Mouse (Mus musculus) megakaryocyte, adult 5-6 weeks (primary cell): ENCODE data around the gene Sohlh1. TPM values are rescaled to one million over a fixed set of nuclear protein-coding genes. Genes with fewer than 3 reads are reported as not detected.
A peak's percentile ranks its signal among the peaks of the same experiment; 100 is the strongest.

ENCODE experiments used
- ATAC-seq: 2 replicates; pipeline ENCODE4 v1.8.0; 2016; ENCODE audit warnings: mild to moderate bottlenecking, inconsistent platforms; ENCODE audit not compliant: poor library complexity, severe bottlenecking
- total RNA-seq, 2 experiments: library from RNA; stranded (forward) in 1 of 2; stranded (reverse) in 1 of 2; fragments of 153-499, 151-499 nt in 1 of 2; fragments of 221-1000, 200-1000 nt in 1 of 2; gene quantifications; 2 replicates each; pipeline versions ENCODE4 v1.2.3 to v1.2.4; 2015 to 2017

Sohlh1 gene
- total RNA-seq (2015), result not detected in 2 replicates
- total RNA-seq (2017), result not detected in 2 replicates

DNA sequence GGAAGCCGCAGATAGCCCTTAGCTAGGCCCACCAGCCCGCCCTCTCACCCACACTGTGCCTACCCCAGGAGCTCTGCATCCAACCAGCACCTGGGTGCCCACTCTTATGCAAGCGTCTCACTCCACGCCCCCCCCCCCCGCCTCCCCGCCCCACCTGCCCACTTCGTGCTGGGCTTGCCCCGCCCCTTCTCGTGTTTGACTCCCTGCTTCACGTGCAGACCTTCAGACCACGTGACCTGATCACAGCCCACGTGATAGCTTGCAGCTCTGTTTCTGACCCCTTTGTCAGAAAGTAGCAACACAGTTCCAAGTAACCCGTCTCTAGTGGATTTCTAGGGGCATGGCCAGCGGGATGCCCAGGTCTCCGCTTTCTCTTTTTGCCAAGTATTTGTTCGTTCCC is at the start of gene Sohlh1:
TSS of gene Sohlh1 (minus strand) at position 23 of the 400 bp plus-strand sequence.
- no peak for ATAC-seq

DNA sequence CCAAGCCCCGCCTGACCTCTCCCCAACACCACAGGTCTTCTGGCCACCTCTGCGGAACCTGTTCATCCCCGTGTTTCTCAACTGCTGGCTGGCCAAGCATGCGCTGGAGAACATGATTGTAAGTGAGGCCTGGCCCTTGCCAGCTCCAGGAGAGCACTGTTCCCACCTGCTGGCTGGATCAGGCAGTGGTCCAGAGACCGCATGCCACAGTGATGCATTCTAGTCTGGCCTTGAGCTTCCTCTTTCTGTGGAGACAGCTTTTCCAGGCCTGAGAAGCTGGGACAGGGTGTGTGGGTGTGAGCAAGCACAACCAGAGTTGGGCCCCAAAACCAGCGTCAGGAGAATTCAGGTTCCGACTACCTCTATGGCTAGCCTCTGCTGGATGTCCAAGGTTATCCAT is 45.4 kb upstream of the Sohlh1 start:
- no peak for ATAC-seq

DNA sequence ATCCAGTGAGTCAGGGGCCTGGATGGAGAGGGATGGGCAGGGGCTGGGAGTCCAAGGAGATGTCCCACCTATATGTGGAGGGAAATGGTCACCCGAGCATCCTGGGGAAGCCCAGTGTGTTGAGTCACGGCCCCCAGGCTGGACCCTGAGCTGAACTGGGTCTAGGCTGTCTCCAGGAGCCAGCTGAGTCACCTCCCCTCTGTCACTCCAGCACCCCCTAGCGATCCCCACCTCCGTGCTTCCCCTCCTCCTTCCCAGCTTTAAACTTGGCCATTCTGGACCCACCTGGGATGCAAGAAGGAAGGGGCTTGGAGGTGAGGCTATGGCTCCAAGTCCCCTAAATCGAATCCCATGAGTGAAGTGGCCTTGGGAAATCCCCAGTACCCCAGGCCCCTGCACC is 41.1 kb upstream of the Sohlh1 start:
- no peak for ATAC-seq

GRCm38 (mm10) chr2:25887226-25887625 is 40.2 kb upstream of the Sohlh1 start:
- no peak for ATAC-seq

DNA sequence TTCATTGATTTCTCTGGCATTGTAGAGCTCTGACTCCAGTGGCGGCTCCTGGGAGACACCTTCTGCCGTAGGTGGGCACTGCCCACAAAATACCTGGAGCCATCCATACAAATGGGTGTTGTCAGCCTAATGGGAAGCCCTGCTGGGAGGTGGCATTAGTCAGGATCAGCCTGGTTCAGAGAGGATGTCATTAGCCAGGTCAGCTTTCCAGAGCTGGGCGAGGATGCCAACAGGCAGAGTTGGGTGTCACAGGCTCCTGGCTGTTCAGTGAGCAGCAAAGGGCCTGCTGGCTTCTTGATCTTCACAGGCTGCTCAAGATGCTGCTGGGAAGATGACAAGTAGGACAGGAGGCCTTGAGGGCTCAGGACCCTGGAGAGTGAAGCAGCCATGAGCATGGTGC is 37.7 kb upstream of the Sohlh1 start:
- ATAC-seq, result no peak

- ATAC-seq, result no peak
Observed at GRCm38 (mm10) chr2:25882276-25882675, 35.2 kb upstream of the Sohlh1 start.

GRCm38 (mm10) chr2:25879061-25879460 is 32.0 kb upstream of the Sohlh1 start:
- no peak for ATAC-seq

DNA sequence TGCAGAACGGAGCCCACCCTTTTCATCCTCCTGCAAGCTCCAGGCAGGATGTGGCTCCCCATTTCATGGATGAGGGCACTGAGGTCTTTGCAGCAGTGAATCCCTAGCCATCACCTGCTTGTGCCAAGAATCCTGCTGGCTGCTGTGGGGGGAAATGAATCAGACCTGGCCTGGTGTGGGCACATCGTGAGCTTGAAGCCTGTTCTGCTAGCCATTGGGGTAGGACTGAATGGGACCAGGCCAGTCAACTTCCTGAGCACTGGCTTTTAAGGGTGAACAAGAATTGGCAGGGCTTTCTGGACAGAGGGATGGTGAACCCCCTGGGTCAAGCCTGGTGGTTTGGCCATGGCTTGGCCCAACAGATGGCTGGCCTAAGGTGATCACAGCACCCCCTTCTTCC is 31.5 kb upstream of the Sohlh1 start:
- no peak for ATAC-seq

DNA sequence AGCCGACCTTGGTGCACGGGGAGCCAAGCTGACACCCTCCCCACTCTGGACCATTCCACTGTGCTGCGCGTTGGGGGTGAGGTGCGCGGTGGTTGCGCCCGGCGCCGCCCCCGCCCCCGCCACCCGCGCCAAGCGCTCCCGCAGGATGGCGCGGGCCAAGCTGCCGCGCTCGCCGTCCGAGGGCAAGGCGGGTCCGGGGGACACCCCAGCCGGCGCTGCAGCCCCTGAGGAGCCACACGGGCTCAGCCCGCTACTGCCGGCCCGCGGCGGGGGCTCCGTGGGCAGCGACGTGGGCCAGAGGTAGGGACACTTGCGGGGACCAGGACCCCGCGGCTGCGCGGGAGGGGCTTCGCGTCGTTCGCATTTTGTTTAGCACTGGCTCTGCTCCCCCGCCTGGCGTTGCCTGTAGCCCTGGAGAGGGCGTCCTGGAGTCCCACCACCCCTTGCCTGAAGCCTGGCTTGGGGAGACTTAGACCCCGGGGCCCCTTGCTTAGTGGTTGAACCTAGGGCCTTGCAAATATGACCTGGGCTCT is 30.8 kb upstream of the Sohlh1 start:
- no peak for ATAC-seq

- ATAC-seq, result no peak
Observed at GRCm38 (mm10) chr2:25877250-25877735, 30.2 kb upstream of the Sohlh1 start.

DNA sequence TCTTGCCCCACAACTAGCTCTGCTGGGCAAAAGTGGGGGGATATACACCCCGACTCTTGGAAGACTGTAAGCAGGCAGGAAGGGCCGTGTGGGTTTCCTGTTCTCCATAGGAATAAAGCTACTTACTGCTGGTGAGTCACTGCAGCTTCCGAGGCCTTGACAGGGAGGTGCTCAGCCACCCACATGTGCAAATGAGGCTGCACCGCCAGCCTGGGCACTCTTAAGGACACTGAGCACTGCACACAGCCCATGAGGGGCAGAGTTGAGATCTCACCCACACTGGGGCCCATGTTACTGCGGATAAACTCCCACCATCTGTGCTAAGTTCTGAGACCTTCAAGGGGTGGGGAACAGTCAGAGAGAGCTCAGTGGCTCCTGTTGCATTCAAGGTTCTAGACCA is 19.6 kb upstream of the Sohlh1 start:
- no peak for ATAC-seq

GRCm38 (mm10) chr2:25865412-25865811 is 18.4 kb upstream of the Sohlh1 start:
- no peak for ATAC-seq

GRCm38 (mm10) chr2:25864230-25864629 is 17.2 kb upstream of the Sohlh1 start:
- ATAC-seq, result no peak

DNA sequence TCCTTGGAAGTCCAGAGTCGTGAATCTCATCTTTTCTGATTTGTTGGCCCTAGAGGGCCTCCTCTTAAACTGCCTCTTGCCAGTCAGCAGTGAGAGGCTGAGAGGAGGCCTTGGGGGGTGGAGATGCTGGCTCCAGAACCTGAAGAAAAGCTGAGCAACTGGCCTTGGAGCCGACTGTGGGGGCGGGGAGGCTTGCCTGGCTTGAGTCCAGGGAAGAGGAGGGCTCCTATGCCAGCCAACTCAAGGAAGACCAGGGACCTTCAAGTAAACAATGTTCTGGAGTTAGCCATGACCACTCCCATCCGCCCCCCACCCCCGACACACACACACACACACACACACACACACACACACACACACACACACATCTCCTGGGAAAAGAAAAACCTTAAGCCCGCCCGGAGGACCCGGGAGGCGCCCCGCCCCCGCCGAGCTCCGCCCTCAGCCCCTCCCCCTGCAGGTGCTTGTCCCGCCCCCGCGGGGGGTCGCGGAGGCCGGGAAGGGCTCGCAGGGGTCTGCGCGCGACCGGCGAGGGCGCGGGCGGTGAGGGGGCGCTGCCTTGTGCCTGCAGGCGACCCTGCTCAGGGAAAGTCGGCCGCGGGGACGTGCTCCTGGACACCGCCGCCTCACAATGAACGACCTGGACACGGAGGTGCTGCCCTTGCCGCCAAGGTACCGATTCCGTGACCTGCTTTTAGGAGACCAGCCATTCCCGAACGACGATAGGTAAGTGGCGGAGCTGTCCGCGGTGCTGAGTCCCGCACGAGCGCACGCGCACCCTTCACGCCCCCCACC is 16.5 kb upstream of the Sohlh1 start, which contains the start of gene Kcnt1:
TSS of gene Kcnt1 (plus strand) at position 398 of the 795 bp plus-strand sequence.
- no peak for ATAC-seq

DNA sequence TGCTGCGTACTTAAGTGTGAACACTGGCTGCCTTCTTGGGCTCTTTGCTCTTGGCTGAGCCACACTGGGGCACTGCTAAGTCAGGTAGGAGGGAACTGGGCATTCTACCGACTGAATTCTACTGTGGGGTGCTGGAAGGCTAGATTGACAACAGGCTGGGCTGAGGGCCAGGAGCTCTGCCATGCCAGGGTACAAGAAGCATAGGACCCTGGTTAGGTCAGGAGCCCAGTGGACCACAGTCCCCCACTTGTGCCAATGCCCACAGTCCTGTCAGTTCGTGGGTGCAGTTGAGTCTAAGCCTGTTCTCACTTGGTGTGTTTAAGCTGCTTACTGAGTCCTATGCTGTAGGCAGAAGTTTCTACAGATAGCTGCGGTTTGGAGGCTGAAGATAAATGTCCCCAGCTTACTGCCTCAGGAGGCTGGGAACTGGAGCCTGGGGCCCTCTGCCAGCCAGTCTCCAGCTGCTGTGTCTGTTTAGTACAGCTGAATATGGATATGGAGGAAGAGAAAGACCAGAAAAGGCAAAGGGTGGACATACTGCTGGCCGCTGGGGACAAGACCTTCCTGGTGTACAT is 15.7 kb upstream of the Sohlh1 start:
- ATAC-seq, result no peak

- ATAC-seq, result no peak
Observed at GRCm38 (mm10) chr2:25862038-25862437, 15.0 kb upstream of the Sohlh1 start.

DNA sequence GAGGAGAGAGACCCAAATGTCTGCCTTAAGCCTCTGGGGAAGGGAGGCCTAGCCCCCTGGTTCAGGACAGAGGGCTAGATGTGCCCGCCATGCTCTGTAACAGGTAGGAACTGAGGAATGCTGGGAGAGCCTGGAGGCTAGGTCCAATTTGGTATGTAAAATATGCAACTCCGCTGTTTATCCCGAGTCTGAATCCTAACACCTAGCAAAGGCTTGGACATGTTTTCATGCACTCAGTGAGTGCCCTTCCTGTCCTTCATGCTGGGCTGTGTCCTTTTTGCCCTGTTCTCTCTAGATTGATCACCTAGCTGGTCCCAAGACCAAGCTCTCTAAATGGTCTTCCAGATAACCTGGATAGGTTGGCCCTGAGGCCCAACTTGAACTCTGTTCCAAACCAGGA is 12.8 kb upstream of the Sohlh1 start:
- ATAC-seq, result no peak

GRCm38 (mm10) chr2:25853998-25854397 is 7.0 kb upstream of the Sohlh1 start:
- ATAC-seq, result no peak

DNA sequence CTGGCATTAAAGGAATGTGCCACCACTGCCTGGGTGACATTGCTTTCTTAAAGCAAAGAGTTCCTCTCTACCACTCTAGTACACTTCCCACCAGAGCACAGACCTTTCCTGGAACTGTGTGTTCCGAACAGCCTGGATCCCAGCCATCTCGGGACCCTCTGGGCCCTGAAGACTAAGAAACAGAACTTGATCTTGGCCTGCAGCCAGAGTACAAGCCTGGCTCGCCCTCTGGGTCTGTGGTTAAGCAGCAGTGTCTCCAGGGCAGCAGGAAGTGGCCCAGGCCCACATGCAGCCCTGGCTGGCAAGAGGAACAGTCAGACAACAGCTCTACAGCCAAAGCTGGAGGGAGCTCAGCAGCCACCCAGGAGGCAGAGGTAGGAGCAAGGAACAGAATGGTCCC is 5.6 kb upstream of the Sohlh1 start:
- peak; percentile 77 for ATAC-seq

DNA sequence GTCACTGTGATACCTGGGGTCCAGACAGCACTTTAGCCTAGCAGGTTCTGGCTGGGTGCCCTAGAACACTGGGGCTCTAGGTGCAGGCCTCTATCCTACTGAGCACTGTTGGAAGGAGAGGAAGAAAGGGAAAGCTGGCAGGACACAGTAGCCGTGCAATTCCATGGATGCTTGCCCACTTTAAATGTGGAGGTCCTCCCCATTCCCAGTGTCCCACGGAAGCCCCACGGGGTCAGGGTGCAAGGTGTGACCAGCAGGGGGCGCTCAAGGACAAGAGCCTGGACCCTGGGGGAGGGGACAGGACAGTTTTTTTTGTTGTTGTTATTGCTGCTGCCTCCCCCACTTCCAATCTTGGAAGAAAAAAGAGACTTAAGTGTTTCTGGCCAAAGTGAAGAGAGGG is 3.3 kb upstream of the Sohlh1 start:
- 0 out of 2 replicates have a peak, but pooled peaks have one; percentile 49 for ATAC-seq

DNA sequence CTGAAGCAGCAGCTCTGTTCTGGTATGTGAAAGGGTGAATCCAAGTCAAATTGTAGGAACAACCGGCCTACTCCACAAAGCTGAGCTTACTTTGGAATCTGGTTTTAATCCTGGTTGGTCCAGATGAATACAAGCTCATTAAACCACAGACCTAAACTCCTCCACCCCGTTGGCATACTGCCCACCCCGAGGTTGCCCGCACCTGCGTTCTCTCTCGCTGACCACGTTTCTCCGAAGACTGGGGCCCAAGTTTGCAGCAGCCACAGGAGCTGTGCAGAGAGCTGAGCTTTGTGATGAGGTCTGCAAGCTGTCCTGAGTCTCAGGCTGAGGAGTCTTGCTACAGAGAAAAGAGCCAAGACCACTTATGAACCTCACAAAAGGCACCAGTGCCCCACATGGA is 532 bp downstream of the Sohlh1 start:
- ATAC-seq, result no peak

- ATAC-seq, result no peak
Observed at GRCm38 (mm10) chr2:25844097-25844496, 3.0 kb downstream of the Sohlh1 start.
